Mouse (Mus musculus) urinary bladder, adult 2 months (tissue): ENCODE data around the gene Hagh. TPM values are rescaled to one million over a fixed set of nuclear protein-coding genes. Genes with fewer than 3 reads are reported as not detected.

Source experiments
- DNase-seq: peaks from one replicate; pipeline ENCODE4 v3.0.0; 2022; ENCODE audit warnings: low spot score
- polyA plus RNA-seq: library from polyadenylated mRNA; depleted of rRNA; stranded (reverse); fragments of >200 nt; gene quantifications from 2 replicates; pipeline ENCODE4 v1.2.3, GENCODE M21; 2012; rRNA removed

The Hagh gene
- polyA plus RNA-seq, 1 experiment = 75.6 TPM

GRCm38 (mm10) chr17:24902671-24903474 lies 62.9 kb downstream of the Hagh start:
- no peak for DNase-seq

- no peak for DNase-seq
These were observed 63.8 kb downstream of the Hagh start for GRCm38 (mm10) chr17:24903767-24904166.

GRCm38 (mm10) chr17:24907591-24907990 lies 67.6 kb downstream of the Hagh start:
- DNase-seq = no peak

- no peak for DNase-seq
These were observed 74.0 kb downstream of the Hagh start for GRCm38 (mm10) chr17:24913984-24914383.

Other genes starting within 250 kb of the Hagh start
- 95.3 and 112 TPM in 2 replicates for gene Tsc2, start 207.5 kb upstream of the Hagh start, polyA plus RNA-seq
- 21.7 and 22.0 TPM in 2 replicates for gene Nthl1, start 207.5 kb upstream of the Hagh start, polyA plus RNA-seq
- gene Slc9a3r2, start 189.8 kb upstream of the Hagh start, polyA plus RNA-seq = 59.2 and 63.5 TPM in 2 replicates
- 0.62 and 0.80 TPM in 2 replicates for gene Npw, start 181.7 kb upstream of the Hagh start, polyA plus RNA-seq
- 42.9 and 54.2 TPM in 2 replicates for gene Zfp598, start 170.5 kb upstream of the Hagh start, polyA plus RNA-seq
- gene Syngr3, start 150.2 kb upstream of the Hagh start, polyA plus RNA-seq = 0.58 and 0.62 TPM in 2 replicates
- 21.0 and 23.7 TPM in 2 replicates for gene Gfer, start 144.0 kb upstream of the Hagh start, polyA plus RNA-seq
- gene Noxo1, start 143.9 kb upstream of the Hagh start, polyA plus RNA-seq = 7.6 and 10.7 TPM in 2 replicates
- 31.4 and 34.8 TPM in 2 replicates for gene Tbl3, start 132.5 kb upstream of the Hagh start, polyA plus RNA-seq
- 0.18 and 0.30 TPM in 2 replicates for gene Rnf151, start 122.1 kb upstream of the Hagh start, polyA plus RNA-seq
- gene Rps2, start 122.0 kb upstream of the Hagh start, polyA plus RNA-seq = 1,660 and 1,865 TPM in 2 replicates
- 298 and 302 TPM in 2 replicates for gene Ndufb10, start 115.7 kb upstream of the Hagh start, polyA plus RNA-seq
- 0.19 and 0.29 TPM in 2 replicates for gene Rpl3l, start 112.3 kb upstream of the Hagh start, polyA plus RNA-seq
- gene Msrb1, start 103.5 kb upstream of the Hagh start, polyA plus RNA-seq = 195 and 227 TPM in 2 replicates
- 0.43 and 0.77 TPM in 2 replicates for gene Hs3st6, start 87.2 kb upstream of the Hagh start, polyA plus RNA-seq
- gene Meiob, start 35.9 kb upstream of the Hagh start, polyA plus RNA-seq = 0.75 and 0.83 TPM in 2 replicates
- gene Fahd1, start 10.2 kb downstream of the Hagh start, polyA plus RNA-seq = 20.5 and 21.0 TPM in 2 replicates
- 0.94 and 1.7 TPM in 2 replicates for gene Igfals, start 25.9 kb downstream of the Hagh start, polyA plus RNA-seq
- gene Nubp2, start 46.2 kb downstream of the Hagh start, polyA plus RNA-seq = 17.6 and 22.4 TPM in 2 replicates
- gene Spsb3, start 46.5 kb downstream of the Hagh start, polyA plus RNA-seq = 30.2 and 34.8 TPM in 2 replicates
- 34.7 and 40.0 TPM in 2 replicates for gene Eme2, start 54.9 kb downstream of the Hagh start, polyA plus RNA-seq
- 75.8 and 85.5 TPM in 2 replicates for gene Mrps34, start 55.0 kb downstream of the Hagh start, polyA plus RNA-seq
- gene Nme3, start 56.4 kb downstream of the Hagh start, polyA plus RNA-seq = 64.2 and 64.4 TPM in 2 replicates
- 86.0 and 88.1 TPM in 2 replicates for gene Mapk8ip3, start 96.8 kb downstream of the Hagh start, polyA plus RNA-seq
- gene Jpt2, start 120.5 kb downstream of the Hagh start, polyA plus RNA-seq = 17.8 and 22.6 TPM in 2 replicates
- gene Cramp1l, start 175.6 kb downstream of the Hagh start, polyA plus RNA-seq = 15.7 and 16.0 TPM in 2 replicates
- gene Ift140, start 175.9 kb downstream of the Hagh start, polyA plus RNA-seq = 11.9 and 12.7 TPM in 2 replicates
- 36.2 and 42.6 TPM in 2 replicates for gene Tmem204, start 243.4 kb downstream of the Hagh start, polyA plus RNA-seq